Mouse (Mus musculus): Measurements from ENCODE around the gene Depdc5. TPM values are rescaled to one million over a fixed set of nuclear protein-coding genes. Genes with fewer than 3 reads are reported as not detected.

Depdc5 gene
- 3.5 and 5.4 TPM in 2 replicates for polyA plus RNA-seq (2012; rRNA removed; ENCODE audit: low replicate concordance)

DNA sequence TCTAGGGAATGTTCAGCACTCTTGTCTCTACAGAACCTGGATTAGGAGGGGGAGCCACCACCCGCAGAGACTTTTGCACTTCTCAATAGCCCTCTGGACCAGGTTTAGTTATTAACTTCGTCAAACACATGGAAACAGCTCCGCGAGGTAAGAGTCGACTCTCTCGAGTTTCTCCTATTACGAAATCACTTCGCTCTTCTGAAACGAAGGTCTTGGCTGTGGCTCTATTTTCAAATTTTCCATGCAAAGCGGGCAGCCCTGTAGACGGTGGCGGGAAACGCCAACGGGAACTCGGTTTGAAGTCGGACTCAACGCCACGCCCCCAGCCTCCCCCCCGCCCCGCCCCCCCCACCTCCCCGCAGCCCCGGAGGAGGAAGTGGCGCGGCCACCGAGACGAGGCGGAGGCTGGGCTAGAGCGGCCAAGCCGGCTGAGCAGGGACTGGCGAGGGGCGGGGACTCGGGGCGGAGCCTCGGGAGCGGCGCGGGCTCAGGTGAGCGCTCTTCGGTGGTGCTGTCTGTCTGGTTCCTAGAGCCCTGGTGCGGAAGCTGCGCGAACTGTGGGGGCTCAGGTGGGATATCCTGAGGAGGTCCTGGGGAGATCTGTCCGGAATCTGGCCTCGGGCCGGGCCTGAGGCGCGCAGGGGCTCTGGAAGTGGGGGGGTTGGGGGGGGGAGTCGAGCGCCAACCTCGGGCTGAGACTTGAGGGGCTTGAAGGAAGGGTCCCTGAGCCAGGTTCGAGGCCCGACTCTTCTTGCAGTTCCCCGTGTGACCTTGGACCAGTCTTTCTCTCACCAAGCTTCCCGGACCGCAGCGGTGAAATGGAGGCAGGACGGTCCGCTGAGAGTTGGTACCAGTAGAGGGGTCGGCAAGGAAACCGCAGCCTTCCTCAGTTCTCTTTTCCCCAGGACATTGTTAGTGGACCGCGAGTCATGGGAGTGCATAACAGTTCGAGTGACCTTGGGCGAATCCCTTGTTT, at the start of gene Depdc5:
Gene Depdc5, plus strand, starts transcription at position 449 of the 976 bp plus-strand sequence.

DNA sequence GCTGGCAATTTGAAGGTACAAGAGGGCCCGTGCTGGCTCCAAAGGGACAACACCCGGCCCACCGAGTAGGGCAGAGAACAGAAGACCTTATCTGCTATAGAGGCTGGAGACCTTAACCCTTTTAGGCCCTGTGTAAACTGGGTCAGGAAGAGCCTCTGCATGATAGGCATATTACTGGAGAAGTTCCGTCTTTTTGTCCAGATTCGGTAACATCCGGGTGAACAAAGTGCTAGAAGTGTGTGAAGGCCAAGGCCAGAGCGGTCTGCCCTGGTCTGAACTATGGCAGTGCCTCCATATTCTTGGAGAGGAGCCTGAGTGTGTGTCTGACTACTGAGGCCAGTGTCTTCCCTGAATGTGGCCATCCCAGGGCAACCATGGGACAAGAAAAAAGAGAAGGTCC, 36.5 kb upstream of the Depdc5 start, which contains the start of gene Gm20671:
Gene Gm20671, minus strand, starts transcription at position 101 of the 400 bp plus-strand sequence.

DNA sequence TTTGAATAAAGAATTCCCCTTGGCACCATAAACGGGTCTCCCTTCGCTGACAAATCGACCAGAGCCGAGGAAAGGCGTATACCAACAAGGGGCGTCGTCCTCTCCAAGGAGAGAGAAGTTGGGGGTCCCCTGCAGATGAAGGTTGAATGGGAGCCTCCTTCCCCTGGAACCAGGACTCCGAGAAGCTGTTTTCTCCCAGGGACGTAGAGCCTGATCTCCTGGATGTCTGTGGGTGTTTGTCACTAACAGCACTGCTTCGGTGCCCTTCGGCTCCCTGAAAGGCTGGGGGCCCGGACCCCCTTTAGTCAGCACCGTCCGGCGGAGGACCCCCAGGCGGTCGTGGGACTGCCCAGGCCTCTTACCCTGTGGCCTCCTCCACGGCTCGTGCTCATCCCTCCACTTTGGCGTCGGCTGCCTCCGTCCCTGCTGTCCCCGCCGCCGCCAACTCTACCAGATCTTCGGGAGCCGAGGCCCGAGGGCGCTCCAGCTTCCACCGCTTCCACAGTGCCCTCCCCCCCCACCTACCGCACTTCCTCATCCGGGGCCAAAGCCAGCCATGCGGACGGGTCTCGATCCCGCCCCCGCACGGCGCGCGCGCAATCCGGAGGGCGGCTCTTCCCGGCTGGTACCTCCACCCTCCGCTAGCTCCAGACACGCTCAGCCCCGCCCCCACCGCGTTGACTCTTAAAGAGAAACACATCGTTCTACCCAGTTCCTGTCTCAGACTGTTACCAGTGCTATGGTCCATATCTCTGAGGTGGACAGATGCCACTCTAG, 9.6 kb upstream of the Depdc5 start, which contains the start of gene Prr14l:
Gene Prr14l, minus strand, starts transcription at position 526 of the 777 bp plus-strand sequence.

DNA sequence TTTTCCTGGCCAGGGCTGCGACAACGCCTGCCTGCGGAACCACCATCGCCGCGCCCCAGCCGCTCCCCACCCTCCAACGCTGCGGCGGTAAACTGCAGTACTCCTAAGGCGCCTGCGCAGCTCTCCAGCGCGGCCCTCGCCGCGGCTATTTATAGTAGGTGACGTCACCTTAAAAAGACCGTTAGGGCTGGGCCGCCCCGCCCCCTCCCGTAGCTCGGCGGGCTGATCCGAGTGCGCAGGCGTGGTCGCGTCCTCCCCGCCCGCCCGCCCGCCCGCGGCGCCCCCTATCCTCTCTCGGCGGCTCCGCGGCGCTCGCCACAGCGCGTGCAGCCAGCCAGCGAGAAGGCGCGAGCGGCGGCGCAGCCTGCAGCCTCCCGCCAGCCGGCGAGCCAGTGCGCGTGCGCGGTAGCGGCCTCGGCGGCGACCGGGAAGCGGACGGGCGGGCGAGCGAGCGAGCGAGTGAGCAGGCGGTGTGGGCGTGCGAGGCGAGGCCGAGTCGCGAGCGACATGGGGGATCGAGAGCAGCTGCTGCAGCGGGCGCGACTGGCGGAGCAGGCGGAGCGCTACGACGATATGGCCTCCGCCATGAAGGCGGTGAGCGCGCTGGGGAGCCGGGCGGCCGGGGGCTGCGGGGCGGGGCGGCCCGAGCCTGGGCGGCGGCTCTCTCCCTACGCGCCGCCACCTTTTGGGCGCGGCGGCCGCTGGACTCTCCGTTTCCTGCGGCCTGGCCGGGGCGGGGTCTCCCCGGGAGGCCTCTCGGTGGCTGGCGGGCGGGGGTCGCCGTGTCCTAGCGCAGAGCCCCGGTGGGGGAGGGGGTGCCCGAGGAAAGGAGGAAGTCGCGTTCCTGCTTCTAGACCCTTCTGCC, 155.3 kb downstream of the Depdc5 start, which contains the start of gene Ywhah:
Gene Ywhah, plus strand, starts transcription at position 256 of the 865 bp plus-strand sequence.

Other genes with a start within 250 kb of the Depdc5 start
- gene Pisd, start 78.1 kb upstream of the Depdc5 start, polyA plus RNA-seq (2012; rRNA removed; ENCODE audit: low replicate concordance): 123 and 130 TPM in 2 replicates
- 7.8 and 11.4 TPM in 2 replicates for gene Gm20671, start 36.6 kb upstream of the Depdc5 start, polyA plus RNA-seq (2012; rRNA removed; ENCODE audit: low replicate concordance)
- gene Prr14l, start 9.4 kb upstream of the Depdc5 start, polyA plus RNA-seq (2012; rRNA removed; ENCODE audit: low replicate concordance): 2.2 and 2.5 TPM in 2 replicates
- gene Ywhah, start 155.1 kb downstream of the Depdc5 start, polyA plus RNA-seq (2012; rRNA removed; ENCODE audit: low replicate concordance): 76.2 and 116 TPM in 2 replicates
- 265 and 640 TPM in 2 replicates for gene Slc5a1, start 240.5 kb downstream of the Depdc5 start, polyA plus RNA-seq (2012; rRNA removed; ENCODE audit: low replicate concordance)

Data from duodenum, adult 2 months (tissue).